Mouse (Mus musculus) cortical plate, adult 2 months (tissue): ENCODE results near the gene Mvk. TPM values are rescaled to one million over a fixed set of nuclear protein-coding genes. Genes with fewer than 3 reads are reported as not detected.

ENCODE experiments used
- H3K27ac ChIP-seq: fragments of 200-500 bp; 2 replicates; pipeline ENCODE4 v1.5.1; 2012; ENCODE audit warnings: low read length, control low read depth, inconsistent platforms; ENCODE audit not compliant: insufficient read depth
- H3K4me1 ChIP-seq: fragments of 200-500 bp; 2 replicates; pipeline ENCODE4 v1.6.1; 2011; ENCODE audit warnings: low read length; ENCODE audit not compliant: control insufficient read depth, insufficient read depth
- H3K4me3 ChIP-seq: fragments of 200-500 bp; 2 replicates; pipeline ENCODE4 v1.5.1; 2011; ENCODE audit warnings: mild to moderate bottlenecking, low read length, control low read depth; ENCODE audit not compliant: insufficient read depth
- CTCF ChIP-seq: fragments of 200-500 bp; IDR thresholded peaks from 2 replicates; pipeline ENCODE4 v1.5.1; 2011; ENCODE audit warnings: mild to moderate bottlenecking, control low read depth, low read length; ENCODE audit not compliant: insufficient read depth; ENCODE audit errors: extremely low read depth
- POLR2A ChIP-seq: fragments of 200-500 bp; IDR thresholded peaks from 2 replicates; pipeline ENCODE4 v1.6.1; 2011; ENCODE audit warnings: mild to moderate bottlenecking, low read length, control low read depth; ENCODE audit not compliant: insufficient read depth; ENCODE audit errors: extremely low read depth
- polyA plus RNA-seq: library from polyadenylated mRNA; depleted of rRNA; stranded (reverse); fragments of >200 nt; gene quantifications from 2 replicates; pipeline ENCODE4 v1.2.3, GENCODE M21; 2012

The Mvk gene
- polyA plus RNA-seq, 1 experiment: 39.5 TPM

DNA sequence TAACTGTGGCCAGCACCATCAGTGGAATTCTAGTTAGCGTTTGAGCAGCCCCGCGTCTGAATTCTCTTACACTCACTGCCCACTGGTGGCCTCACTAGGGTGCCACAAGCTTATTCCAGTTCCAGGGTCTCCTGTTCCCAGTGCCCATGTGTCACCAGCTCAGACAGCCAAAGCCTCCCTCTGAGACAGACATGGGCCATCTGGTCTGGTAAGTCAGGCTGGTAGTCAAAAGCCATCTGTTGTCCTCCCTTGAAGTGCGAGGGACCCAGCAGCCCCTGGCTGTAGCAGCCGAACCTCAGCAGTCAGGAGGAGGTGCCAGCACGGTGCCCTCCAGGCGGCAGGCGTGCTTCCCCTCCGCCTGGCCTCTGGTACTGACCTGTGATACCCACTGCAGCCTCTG lies 12.2 kb downstream of the Mvk start:
- Histone ChIP-seq H3K27ac (no peak overlapping the region), H3K4me1 (no peaks in the 10 kb centered on the region), H3K4me3 (no peak overlapping the region)
- TF ChIP-seq CTCF (no peak), POLR2A (no peak)

DNA sequence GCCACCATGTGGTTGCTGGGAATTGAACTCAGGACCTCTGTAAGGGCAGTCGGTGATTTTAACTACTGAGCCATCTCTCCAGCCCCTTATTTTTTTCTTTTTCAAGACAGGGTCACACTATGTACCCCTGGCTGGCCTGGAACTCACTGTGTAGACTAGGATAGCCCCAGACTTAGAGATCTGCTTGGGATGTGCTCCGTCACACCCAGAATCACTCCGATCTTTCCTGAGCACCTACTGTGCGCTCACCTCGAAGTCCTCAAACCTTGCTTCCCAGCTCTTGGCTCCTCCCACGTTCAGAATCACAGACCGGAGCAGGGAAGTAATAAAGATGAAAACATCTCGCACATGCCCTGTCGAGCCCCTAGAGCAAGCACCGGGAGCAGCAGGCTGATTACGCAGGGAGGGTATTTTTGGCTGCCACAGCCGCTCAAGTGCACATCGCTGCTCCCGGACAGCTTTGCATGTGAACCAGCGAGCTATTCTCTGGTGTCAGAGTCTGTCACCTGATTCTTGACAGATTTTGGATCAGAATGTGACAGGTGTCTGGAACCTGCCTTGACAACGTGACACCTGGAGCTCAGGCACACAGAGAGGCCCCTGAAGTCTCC lies 13.0 kb downstream of the Mvk start:
- no peak for TF ChIP-seq CTCF
- no peak for TF ChIP-seq POLR2A
- no peak overlapping the region for H3K27ac ChIP-seq
- no peaks in the 10 kb centered on the region for H3K4me1 ChIP-seq
- H3K4me3 ChIP-seq: no peak overlapping the region

DNA sequence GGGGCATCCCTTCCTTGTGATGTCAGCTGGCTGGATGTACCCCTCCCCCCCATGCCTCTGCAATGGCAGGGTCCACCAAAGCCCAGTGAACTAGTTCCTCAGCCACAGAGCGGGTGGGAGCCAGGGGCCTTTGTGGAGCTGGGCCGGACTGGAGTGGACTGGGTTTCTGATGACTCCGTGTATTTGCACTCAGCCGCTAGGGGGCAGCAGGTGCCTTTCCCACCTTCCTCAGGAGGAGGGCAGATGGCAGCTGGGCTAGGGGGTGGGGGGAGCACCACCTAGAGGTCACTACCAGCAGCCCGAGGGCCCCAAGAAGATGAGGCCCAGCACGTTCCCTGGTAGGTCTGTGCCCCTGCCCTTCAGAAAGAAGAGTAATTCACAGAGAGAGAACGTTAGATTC lies 17.2 kb downstream of the Mvk start:
- Histone ChIP-seq H3K4me3 (no peak overlapping the region), H3K27ac (no peak overlapping the region), H3K4me1 (no peaks in the 10 kb centered on the region)
- TF ChIP-seq CTCF (peak; percentile 78), POLR2A (no peak)

GRCm38 (mm10) chr5:114462067-114463040 lies 18.3 kb downstream of the Mvk start:
- Histone ChIP-seq H3K27ac (no peak overlapping the region), H3K4me1 (no peaks in the 10 kb centered on the region), H3K4me3 (no peak overlapping the region)
- no peak for TF ChIP-seq POLR2A
- no peak for TF ChIP-seq CTCF

DNA sequence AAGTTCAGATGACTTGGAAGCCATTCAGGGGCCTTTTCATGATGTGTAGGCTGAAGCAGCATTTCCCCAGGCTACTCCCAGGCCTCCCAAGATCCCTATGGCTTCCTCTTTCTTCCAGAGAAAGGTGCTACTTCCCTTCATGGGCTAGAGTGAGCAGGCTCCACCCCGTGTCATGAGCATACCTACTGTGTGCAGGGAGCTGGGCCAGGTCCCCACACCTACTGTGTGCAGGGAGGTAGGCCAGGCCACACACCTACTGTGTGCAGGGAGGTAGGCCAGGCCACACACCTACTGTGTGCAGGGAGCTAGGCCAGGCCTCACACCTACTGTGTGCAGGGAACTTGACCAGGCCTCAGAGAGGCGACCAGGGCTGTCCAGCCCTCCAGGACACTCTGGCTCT lies 20.5 kb downstream of the Mvk start:
- TF ChIP-seq CTCF (no peak), POLR2A (no peak)
- H3K4me1 ChIP-seq: no peaks in the 10 kb centered on the region
- H3K4me3 ChIP-seq: no peak overlapping the region
- no peak overlapping the region for H3K27ac ChIP-seq

GRCm38 (mm10) chr5:114465641-114466040 lies 21.6 kb downstream of the Mvk start:
- TF ChIP-seq CTCF (no peak), POLR2A (no peak)
- H3K4me3 ChIP-seq: no peak overlapping the region
- H3K4me1 ChIP-seq: no peaks in the 10 kb centered on the region
- H3K27ac ChIP-seq: no peak overlapping the region

GRCm38 (mm10) chr5:114467019-114467418 lies 22.9 kb downstream of the Mvk start:
- Histone ChIP-seq H3K27ac (no peak overlapping the region), H3K4me3 (no peak overlapping the region), H3K4me1 (no peaks in the 10 kb centered on the region)
- no peak for TF ChIP-seq POLR2A
- no peak for TF ChIP-seq CTCF

DNA sequence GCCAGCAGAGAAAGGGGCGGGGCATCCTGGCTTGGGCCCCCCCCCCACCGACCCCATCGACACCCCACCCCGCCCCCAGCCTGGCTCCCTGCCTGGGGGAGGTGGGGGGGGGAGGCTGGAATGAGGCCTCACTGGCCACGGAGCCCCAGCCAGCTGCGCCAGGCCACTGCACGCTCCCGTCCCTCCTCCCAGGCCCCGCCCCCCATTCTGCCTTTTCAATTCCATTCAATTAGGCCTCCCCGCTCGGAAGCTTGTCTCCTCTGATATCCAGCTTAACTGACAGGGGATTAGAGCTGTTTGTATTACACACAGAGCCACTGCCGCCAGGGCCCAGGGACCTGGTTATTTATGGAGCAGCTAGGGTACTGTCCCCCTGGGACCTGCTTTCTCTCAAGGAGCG lies 23.4 kb downstream of the Mvk start:
- TF ChIP-seq POLR2A (no peak), CTCF (no peak)
- Histone ChIP-seq H3K4me1 (no peaks in the 10 kb centered on the region), H3K4me3 (no peak overlapping the region), H3K27ac (no peak overlapping the region)

GRCm38 (mm10) chr5:114468007-114468406 lies 23.9 kb downstream of the Mvk start:
- Histone ChIP-seq H3K4me1 (no peaks in the 10 kb centered on the region), H3K27ac (no peak overlapping the region), H3K4me3 (no peak overlapping the region)
- TF ChIP-seq CTCF: no peak
- no peak for TF ChIP-seq POLR2A

- Histone ChIP-seq H3K4me3 (no peak overlapping the region), H3K4me1 (no peaks in the 10 kb centered on the region), H3K27ac (no peak overlapping the region)
- TF ChIP-seq CTCF: no peak
- no peak for TF ChIP-seq POLR2A
These were observed 26.3 kb downstream of the Mvk start for GRCm38 (mm10) chr5:114470359-114470758.
